Mouse (Mus musculus): ENCODE measurements around the gene Piezo1.

GRCm38 (mm10) chr8:122544138-122544537 is 7.0 kb downstream of the Piezo1 start:
- TF ChIP-seq POLR2A (IDR thresholded peaks at IDR 0.05; ENCODE audit: low read depth, low read length) = no peak
- TF ChIP-seq CTCF (IDR thresholded peaks at IDR 0.05; ENCODE audit: extremely low read depth, insufficient read depth, insufficient read length, insufficient replicate concordance) = no peak

Data from spleen, adult 2 months (tissue).